Mouse (Mus musculus) heart, embryonic 13.5 days (tissue): ENCODE results near the gene Nckap1. TPM values are rescaled to one million over a fixed set of nuclear protein-coding genes. Genes with fewer than 3 reads are reported as not detected.
"Not testable (repeated sequence)": the region's sequence is repeated elsewhere in the genome, so short reads cannot be mapped to it uniquely, and the experiment has no call there.

Experiments
- ATAC-seq: fragments of 200-750 bp; cut with Nextera tagmentation; 2 replicates; pipeline ENCODE4 v1.8.0; 2017; ENCODE audit warnings: moderate TSS enrichment; ENCODE audit not compliant: insufficient number of reproducible peaks, low FRiP score, low TSS enrichment; ENCODE audit errors: extremely low read depth
- H3K27ac ChIP-seq: fragments of 300-500 bp; sonication (generic); replicated peaks from 2 replicates; pipeline ENCODE4 v1.5.1; 2015; ENCODE audit warnings: moderate library complexity, mild to moderate bottlenecking, inconsistent platforms
- H3K27me3 ChIP-seq: fragments of 300-500 bp; sonication (generic); replicated peaks from 2 replicates; pipeline ENCODE4 v1.6.1; 2015; ENCODE audit warnings: mild to moderate bottlenecking, inconsistent platforms
- H3K36me3 ChIP-seq: fragments of 300-500 bp; sonication (generic); 2 replicates; pipeline ENCODE4 v1.6.1; 2015; ENCODE audit warnings: mild to moderate bottlenecking, inconsistent platforms
- H3K4me1 ChIP-seq: fragments of 300-500 bp; sonication (generic); 2 replicates; pipeline ENCODE4 v1.6.1; 2015; ENCODE audit warnings: inconsistent platforms
- H3K4me2 ChIP-seq: fragments of 300-500 bp; sonication (generic); 2 replicates; pipeline ENCODE4 v1.6.1; 2015; ENCODE audit warnings: inconsistent platforms, mild to moderate bottlenecking, moderate library complexity
- H3K4me3 ChIP-seq: fragments of 300-500 bp; sonication (generic); 2 replicates; pipeline ENCODE4 v1.5.1; 2015; ENCODE audit warnings: moderate library complexity, mild to moderate bottlenecking, inconsistent platforms
- H3K9ac ChIP-seq: fragments of 300-500 bp; sonication (generic); 2 replicates; pipeline ENCODE4 v1.6.1; 2015; ENCODE audit warnings: inconsistent platforms, mild to moderate bottlenecking, moderate library complexity
- H3K9me3 ChIP-seq: fragments of 300-500 bp; sonication (generic); 2 replicates; pipeline ENCODE4 v1.6.1; 2016; ENCODE audit warnings: inconsistent platforms
- WGBS: fragments of 180-500 bp; shearing (Covaris S2); methylation state at CpG from one replicate; pipeline ENCODE4 v1.1.7; 2015; ENCODE audit warnings: mixed read lengths; 5-methylcytosine and 5-hydroxymethylcytosine counted together
- polyA plus RNA-seq: library from polyadenylated mRNA; unstranded; fragments of >200 nt; fragmentation: Nextera tagmentation; extraction: Ambion mirVana; gene quantifications from 2 replicates; pipeline ENCODE4 v1.2.1, GENCODE M21; 2015

Nckap1 gene
- polyA plus RNA-seq, 1 experiment from 2014 or later = 48.8 TPM

- Histone ChIP-seq H3K4me3 (no peak overlapping the region), H3K9ac (no peak overlapping the region), H3K9me3 (no peaks in the 10 kb centered on the region), H3K4me1 (peaks cover 17% of the 10 kb centered on the region), H3K36me3 (peaks cover 17% of the 10 kb centered on the region), H3K27me3 (no peaks in the 10 kb centered on the region), H3K4me2 (no peak overlapping the region), H3K27ac (no peak overlapping the region)
- no peak for ATAC-seq
- 78% methylated on average over 5 of the region's 5 CpGs for WGBS
Measured at GRCm38 (mm10) chr2:80559655-80560054, 21.5 kb downstream of the Nckap1 start.

- Histone ChIP-seq H3K36me3 (peaks cover 54% of the 10 kb centered on the region), H3K9me3 (no peaks in the 10 kb centered on the region), H3K27me3 (no peaks in the 10 kb centered on the region), H3K9ac (no peak overlapping the region), H3K4me2 (no peak overlapping the region), H3K4me3 (no peak overlapping the region), H3K27ac (no peak overlapping the region), H3K4me1 (no peaks in the 10 kb centered on the region)
- 81% methylated on average over 4 of the region's 4 CpGs for WGBS
- no peak for ATAC-seq
Measured at GRCm38 (mm10) chr2:80554442-80554841, 26.7 kb downstream of the Nckap1 start.

- WGBS = 91% methylated on average over 4 of the region's 4 CpGs
Measured at GRCm38 (mm10) chr2:80549704-80550103, 31.5 kb downstream of the Nckap1 start.

GRCm38 (mm10) chr2:80547901-80548300 lies 33.3 kb downstream of the Nckap1 start:
- no peaks in the 10 kb centered on the region for H3K9me3 ChIP-seq
- no peak overlapping the region for H3K9ac ChIP-seq
- no peak for ATAC-seq
- no peak overlapping the region for H3K27ac ChIP-seq
- H3K27me3 ChIP-seq = no peaks in the 10 kb centered on the region
- no peak overlapping the region for H3K4me2 ChIP-seq
- H3K4me1 ChIP-seq = no peaks in the 10 kb centered on the region
- H3K36me3 ChIP-seq = peaks cover 87% of the 10 kb centered on the region
- WGBS = 92% methylated on average over 1 of the region's 1 CpGs
- H3K4me3 ChIP-seq = no peak overlapping the region

More at GRCm38 (mm10) chr2:80549704-80550103, 31.5 kb downstream of the Nckap1 start:
- ATAC-seq = no peak
- Histone ChIP-seq H3K27ac (no peak overlapping the region), H3K4me1 (no peaks in the 10 kb centered on the region), H3K4me2 (no peak overlapping the region), H3K4me3 (no peak overlapping the region), H3K9ac (no peak overlapping the region), H3K27me3 (no peaks in the 10 kb centered on the region), H3K9me3 (no peaks in the 10 kb centered on the region), H3K36me3 (peaks cover 80% of the 10 kb centered on the region)

GRCm38 (mm10) chr2:80542801-80543200 lies 38.4 kb downstream of the Nckap1 start:
- no peak for ATAC-seq
- Histone ChIP-seq H3K27me3 (no peaks in the 10 kb centered on the region), H3K9ac (no peak overlapping the region), H3K36me3 (peaks cover 81% of the 10 kb centered on the region), H3K4me1 (no peaks in the 10 kb centered on the region), H3K9me3 (no peaks in the 10 kb centered on the region), H3K27ac (no peak overlapping the region), H3K4me3 (no peak overlapping the region), H3K4me2 (no peak overlapping the region)
- WGBS = 82% methylated on average over 5 of the region's 5 CpGs

GRCm38 (mm10) chr2:80537156-80537555 lies 44.0 kb downstream of the Nckap1 start:
- H3K27ac ChIP-seq = no peak overlapping the region
- no peak overlapping the region for H3K9ac ChIP-seq
- H3K27me3 ChIP-seq = no peaks in the 10 kb centered on the region
- no peak overlapping the region for H3K4me2 ChIP-seq
- no peaks in the 10 kb centered on the region for H3K9me3 ChIP-seq
- ATAC-seq = no peak
- H3K4me1 ChIP-seq = no peaks in the 10 kb centered on the region
- H3K4me3 ChIP-seq = no peak overlapping the region
- H3K36me3 ChIP-seq = peaks cover 75% of the 10 kb centered on the region
- 59% methylated on average over 3 of the region's 3 CpGs for WGBS

GRCm38 (mm10) chr2:80536608-80537007 lies 44.6 kb downstream of the Nckap1 start:
- no peaks in the 10 kb centered on the region for H3K4me1 ChIP-seq
- no peaks in the 10 kb centered on the region for H3K9me3 ChIP-seq
- no peak overlapping the region for H3K4me2 ChIP-seq
- 84% methylated on average over 2 of the region's 2 CpGs for WGBS
- peaks cover 78% of the 10 kb centered on the region for H3K36me3 ChIP-seq
- no peak for ATAC-seq
- no peak overlapping the region for H3K9ac ChIP-seq
- no peaks in the 10 kb centered on the region for H3K27me3 ChIP-seq
- H3K27ac ChIP-seq = no peak overlapping the region
- H3K4me3 ChIP-seq = no peak overlapping the region

GRCm38 (mm10) chr2:80524275-80524674 lies 56.9 kb downstream of the Nckap1 start:
- H3K4me3 ChIP-seq = no peak overlapping the region
- H3K4me1 ChIP-seq = no peaks in the 10 kb centered on the region
- no peak overlapping the region for H3K9ac ChIP-seq
- ATAC-seq = no peak
- H3K4me2 ChIP-seq = no peak overlapping the region
- H3K9me3 ChIP-seq = no peaks in the 10 kb centered on the region
- WGBS = 88% methylated on average over 9 of the region's 9 CpGs
- no peak overlapping the region for H3K27ac ChIP-seq
- peaks cover 84% of the 10 kb centered on the region for H3K36me3 ChIP-seq
- no peaks in the 10 kb centered on the region for H3K27me3 ChIP-seq

- 56% methylated on average over 7 of the region's 7 CpGs for WGBS
- H3K27ac ChIP-seq = peak overlapping the region; percentile 76
- no peak for ATAC-seq
Measured at GRCm38 (mm10) chr2:80506051-80506802, 75.0 kb downstream of the Nckap1 start.

GRCm38 (mm10) chr2:80502132-80502531 lies 79.0 kb downstream of the Nckap1 start:
- H3K27me3 ChIP-seq = no peaks in the 10 kb centered on the region
- H3K27ac ChIP-seq = no peak overlapping the region
- no peak for ATAC-seq
- H3K9ac ChIP-seq = no peak overlapping the region
- H3K4me3 ChIP-seq = no peak overlapping the region
- H3K36me3 ChIP-seq = peaks cover 72% of the 10 kb centered on the region
- H3K9me3 ChIP-seq = no peaks in the 10 kb centered on the region
- no peak overlapping the region for H3K4me2 ChIP-seq
- H3K4me1 ChIP-seq = peaks cover 15% of the 10 kb centered on the region
- 89% methylated on average over 4 of the region's 4 CpGs for WGBS

More at GRCm38 (mm10) chr2:80506051-80506802, 75.0 kb downstream of the Nckap1 start:
- Histone ChIP-seq H3K36me3 (peaks cover 82% of the 10 kb centered on the region), H3K4me1 (peaks cover 15% of the 10 kb centered on the region), H3K9ac (no peak overlapping the region), H3K4me2 (peak overlapping the region; percentile 28; the same call in 1 of the 2 replicates), H3K4me3 (no peak overlapping the region), H3K9me3 (no peaks in the 10 kb centered on the region), H3K27me3 (no peaks in the 10 kb centered on the region)

GRCm38 (mm10) chr2:80495304-80495703 lies 85.9 kb downstream of the Nckap1 start:
- H3K4me2 ChIP-seq, H3K9me3 ChIP-seq, ATAC-seq, H3K4me3 ChIP-seq, H3K4me1 ChIP-seq, H3K27me3 ChIP-seq, H3K27ac ChIP-seq, H3K9ac ChIP-seq: not testable (repeated sequence)
- WGBS = 64% methylated on average over 7 of the region's 7 CpGs
- H3K36me3 ChIP-seq = peaks cover 17% of the 10 kb centered on the region

GRCm38 (mm10) chr2:80486851-80487250 lies 94.3 kb downstream of the Nckap1 start:
- Histone ChIP-seq H3K4me3 (no peak overlapping the region), H3K4me1 (peaks cover 10% of the 10 kb centered on the region), H3K27me3 (no peaks in the 10 kb centered on the region), H3K36me3 (no peaks in the 10 kb centered on the region), H3K27ac (peak overlapping the region; percentile 46), H3K4me2 (peak overlapping the region; percentile 38), H3K9ac (no peak overlapping the region), H3K9me3 (no peaks in the 10 kb centered on the region)
- ATAC-seq = peak; percentile 54; the same call in 1 of the 2 replicates
- WGBS = 25% methylated on average over 5 of the region's 5 CpGs
